Mouse (Mus musculus): ENCODE results near the gene Them7. TPM values are rescaled to one million over a fixed set of nuclear protein-coding genes. Genes with fewer than 3 reads are reported as not detected.

Gene Them7
- polyA plus RNA-seq, 1 experiment from 2014 or later: not detected

DNA sequence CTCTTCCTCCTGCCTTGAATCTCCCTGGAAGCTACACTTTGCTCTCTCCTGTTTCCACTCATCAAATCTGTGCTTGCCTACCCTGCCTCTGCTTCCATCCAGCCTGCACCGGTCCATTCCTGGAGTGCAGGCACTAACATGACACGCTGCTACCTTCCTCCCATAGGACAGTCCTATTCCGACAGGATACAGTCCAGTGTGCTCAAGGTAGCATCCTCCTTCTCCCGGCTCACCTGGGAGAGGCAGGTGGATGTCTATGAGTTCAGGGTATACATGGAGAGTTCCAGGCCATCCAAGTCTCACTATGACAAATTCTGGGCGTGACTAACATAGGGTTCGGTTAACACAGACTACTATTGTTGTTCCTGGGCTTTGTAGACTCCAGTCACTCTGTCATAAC lies 148.0 kb downstream of the Them7 start:
- DNase-seq (ENCODE audit: low spot score) (no peak), ATAC-seq (no peak)
- H3K27ac ChIP-seq (ENCODE audit: low read depth, low read length): no peak overlapping the region
- no peaks in the 10 kb centered on the region for H3K9me3 ChIP-seq (replicated peaks; ENCODE audit: control insufficient read depth, low read length)
- no peak overlapping the region for H3K4me2 ChIP-seq (ENCODE audit: low read length)
- H3K36me3 ChIP-seq (ENCODE audit: control insufficient read depth, insufficient read depth, low read length): no peaks in the 10 kb centered on the region
- H3K4me1 ChIP-seq (ENCODE audit: control insufficient read depth, insufficient read depth, low read length): 0 out of 2 replicates have a peak, but pooled peaks cover 4% of the 10 kb centered on the region
- no peak overlapping the region for H3K4me3 ChIP-seq (ENCODE audit: low read depth, low read length)
- no peak overlapping the region for H3K9ac ChIP-seq (ENCODE audit: low read length)
- H3K27me3 ChIP-seq (replicated peaks; ENCODE audit: control insufficient read depth, insufficient read depth, low read length): no peaks in the 10 kb centered on the region
- WGBS: 89% methylated on average over 6 of the region's 6 CpGs

- no peaks in the 10 kb centered on the region for H3K27me3 ChIP-seq (replicated peaks; ENCODE audit: control insufficient read depth, insufficient read depth, low read length)
- no peaks in the 10 kb centered on the region for H3K9me3 ChIP-seq (replicated peaks; ENCODE audit: control insufficient read depth, low read length)
- 0 out of 2 replicates have a peak, but pooled peaks cover 4% of the 10 kb centered on the region for H3K4me1 ChIP-seq (ENCODE audit: control insufficient read depth, insufficient read depth, low read length)
- no peak overlapping the region for H3K4me2 ChIP-seq (ENCODE audit: low read length)
- H3K9ac ChIP-seq (ENCODE audit: low read length): no peak overlapping the region
- 88% methylated on average over 5 of the region's 5 CpGs for WGBS
- no peak for ATAC-seq
- no peak overlapping the region for H3K27ac ChIP-seq (ENCODE audit: low read depth, low read length)
- DNase-seq (ENCODE audit: low spot score): no peak
- H3K36me3 ChIP-seq (ENCODE audit: control insufficient read depth, insufficient read depth, low read length): no peaks in the 10 kb centered on the region
- H3K4me3 ChIP-seq (ENCODE audit: low read depth, low read length): no peak overlapping the region
These were observed 148.6 kb downstream of the Them7 start for GRCm38 (mm10) chr2:105372727-105373126.

GRCm38 (mm10) chr2:105373658-105374057 lies 149.5 kb downstream of the Them7 start:
- no peaks in the 10 kb centered on the region for H3K36me3 ChIP-seq (ENCODE audit: control insufficient read depth, insufficient read depth, low read length)
- H3K9me3 ChIP-seq (replicated peaks; ENCODE audit: control insufficient read depth, low read length): no peaks in the 10 kb centered on the region
- H3K27me3 ChIP-seq (replicated peaks; ENCODE audit: control insufficient read depth, insufficient read depth, low read length): no peaks in the 10 kb centered on the region
- no peak overlapping the region for H3K27ac ChIP-seq (ENCODE audit: low read depth, low read length)
- no peak for ATAC-seq
- H3K4me2 ChIP-seq (ENCODE audit: low read length): no peak overlapping the region
- H3K4me3 ChIP-seq (ENCODE audit: low read depth, low read length): no peak overlapping the region
- 90% methylated on average over 11 of the region's 11 CpGs for WGBS
- DNase-seq (ENCODE audit: low spot score): no peak
- H3K9ac ChIP-seq (ENCODE audit: low read length): no peak overlapping the region
- 0 out of 2 replicates have a peak, but pooled peaks cover 4% of the 10 kb centered on the region for H3K4me1 ChIP-seq (ENCODE audit: control insufficient read depth, insufficient read depth, low read length)

- H3K27me3 ChIP-seq (replicated peaks; ENCODE audit: control insufficient read depth, insufficient read depth, low read length): no peaks in the 10 kb centered on the region
- no peaks in the 10 kb centered on the region for H3K9me3 ChIP-seq (replicated peaks; ENCODE audit: control insufficient read depth, low read length)
- no peak overlapping the region for H3K9ac ChIP-seq (ENCODE audit: low read length)
- H3K4me1 ChIP-seq (ENCODE audit: control insufficient read depth, insufficient read depth, low read length): 0 out of 2 replicates have a peak, but pooled peaks cover 2% of the 10 kb centered on the region
- no peak for ATAC-seq
- H3K27ac ChIP-seq (ENCODE audit: low read depth, low read length): no peak overlapping the region
- H3K4me2 ChIP-seq (ENCODE audit: low read length): no peak overlapping the region
- WGBS: 93% methylated on average over 7 of the region's 7 CpGs
- H3K4me3 ChIP-seq (ENCODE audit: low read depth, low read length): no peak overlapping the region
- H3K36me3 ChIP-seq (ENCODE audit: control insufficient read depth, insufficient read depth, low read length): no peaks in the 10 kb centered on the region
- no peak for DNase-seq (ENCODE audit: low spot score)
These were observed 151.1 kb downstream of the Them7 start for GRCm38 (mm10) chr2:105375261-105375660.

DNA sequence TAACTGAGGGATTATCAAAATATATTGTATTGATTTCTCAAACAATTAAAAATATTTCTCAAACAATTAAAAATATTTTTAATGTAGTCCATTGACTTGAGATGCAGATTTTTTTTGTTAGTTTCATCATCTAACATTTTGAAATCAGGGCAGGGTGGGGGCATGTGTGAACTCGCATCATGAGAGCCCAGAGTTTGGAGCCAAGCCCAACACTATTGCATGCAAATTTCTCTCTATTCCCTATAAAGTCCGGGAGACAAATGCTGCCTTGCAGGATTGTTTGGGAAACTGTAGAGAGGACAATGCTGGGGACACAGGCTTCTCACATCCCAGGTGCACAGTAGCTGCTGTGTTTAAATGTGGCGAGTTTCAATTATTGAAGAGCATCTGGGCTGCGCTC lies 151.6 kb downstream of the Them7 start:
- no peak for DNase-seq (ENCODE audit: low spot score)
- no peak overlapping the region for H3K4me3 ChIP-seq (ENCODE audit: low read depth, low read length)
- no peak for ATAC-seq
- no peaks in the 10 kb centered on the region for H3K9me3 ChIP-seq (replicated peaks; ENCODE audit: control insufficient read depth, low read length)
- no peaks in the 10 kb centered on the region for H3K4me1 ChIP-seq (ENCODE audit: control insufficient read depth, insufficient read depth, low read length)
- WGBS: 83% methylated on average over 4 of the region's 4 CpGs
- H3K36me3 ChIP-seq (ENCODE audit: control insufficient read depth, insufficient read depth, low read length): no peaks in the 10 kb centered on the region
- no peak overlapping the region for H3K9ac ChIP-seq (ENCODE audit: low read length)
- H3K27ac ChIP-seq (ENCODE audit: low read depth, low read length): no peak overlapping the region
- H3K4me2 ChIP-seq (ENCODE audit: low read length): no peak overlapping the region
- H3K27me3 ChIP-seq (replicated peaks; ENCODE audit: control insufficient read depth, insufficient read depth, low read length): no peaks in the 10 kb centered on the region

- 97% methylated on average over 1 of the region's 1 CpGs for WGBS
- no peaks in the 10 kb centered on the region for H3K9me3 ChIP-seq (replicated peaks; ENCODE audit: control insufficient read depth, low read length)
- no peaks in the 10 kb centered on the region for H3K4me1 ChIP-seq (ENCODE audit: control insufficient read depth, insufficient read depth, low read length)
- no peak overlapping the region for H3K4me2 ChIP-seq (ENCODE audit: low read length)
- H3K27ac ChIP-seq (ENCODE audit: low read depth, low read length): no peak overlapping the region
- H3K9ac ChIP-seq (ENCODE audit: low read length): no peak overlapping the region
- H3K27me3 ChIP-seq (replicated peaks; ENCODE audit: control insufficient read depth, insufficient read depth, low read length): no peaks in the 10 kb centered on the region
- DNase-seq (ENCODE audit: low spot score): no peak
- no peak for ATAC-seq
- no peak overlapping the region for H3K4me3 ChIP-seq (ENCODE audit: low read depth, low read length)
- no peaks in the 10 kb centered on the region for H3K36me3 ChIP-seq (ENCODE audit: control insufficient read depth, insufficient read depth, low read length)
These were observed 155.6 kb downstream of the Them7 start for GRCm38 (mm10) chr2:105379682-105380081.

GRCm38 (mm10) chr2:105380757-105381319 lies 156.7 kb downstream of the Them7 start:
- DNase-seq (ENCODE audit: low spot score) (no peak), ATAC-seq (no peak)
- H3K9me3 ChIP-seq (replicated peaks; ENCODE audit: control insufficient read depth, low read length): no peaks in the 10 kb centered on the region
- H3K36me3 ChIP-seq (ENCODE audit: control insufficient read depth, insufficient read depth, low read length): peaks cover 4% of the 10 kb centered on the region; the same call in 1 of the 2 replicates
- H3K4me1 ChIP-seq (ENCODE audit: control insufficient read depth, insufficient read depth, low read length): no peaks in the 10 kb centered on the region
- H3K4me3 ChIP-seq (ENCODE audit: low read depth, low read length): no peak overlapping the region
- H3K4me2 ChIP-seq (ENCODE audit: low read length): no peak overlapping the region
- no peak overlapping the region for H3K9ac ChIP-seq (ENCODE audit: low read length)
- no peaks in the 10 kb centered on the region for H3K27me3 ChIP-seq (replicated peaks; ENCODE audit: control insufficient read depth, insufficient read depth, low read length)
- 83% methylated on average over 3 of the region's 3 CpGs for WGBS
- no peak overlapping the region for H3K27ac ChIP-seq (ENCODE audit: low read depth, low read length)

DNA sequence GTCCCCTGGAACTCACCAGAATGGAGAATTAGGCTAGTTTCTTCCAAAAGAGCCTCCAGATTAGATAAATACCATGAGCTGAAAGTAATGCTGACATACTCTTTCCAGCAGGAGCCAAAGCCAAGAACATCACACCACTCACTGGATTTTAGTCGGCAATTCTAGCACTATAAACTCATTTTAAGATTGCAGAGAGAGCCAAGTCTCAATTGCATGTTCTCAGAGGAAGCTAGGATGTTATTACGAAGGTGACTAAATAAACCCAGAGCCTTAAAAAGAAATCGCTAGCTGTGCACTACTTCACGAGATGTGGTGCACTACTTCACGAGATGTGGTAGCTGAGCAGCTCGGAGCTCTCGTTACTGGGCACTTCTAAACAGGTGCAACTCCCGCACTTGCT lies 158.9 kb downstream of the Them7 start:
- Histone ChIP-seq H3K9me3 (replicated peaks; ENCODE audit: control insufficient read depth, low read length) (no peaks in the 10 kb centered on the region), H3K36me3 (ENCODE audit: control insufficient read depth, insufficient read depth, low read length) (peaks cover 16% of the 10 kb centered on the region; the same call in 1 of the 2 replicates), H3K4me3 (ENCODE audit: low read depth, low read length) (no peak overlapping the region), H3K4me2 (ENCODE audit: low read length) (no peak overlapping the region), H3K27me3 (replicated peaks; ENCODE audit: control insufficient read depth, insufficient read depth, low read length) (no peaks in the 10 kb centered on the region), H3K9ac (ENCODE audit: low read length) (no peak overlapping the region), H3K4me1 (ENCODE audit: control insufficient read depth, insufficient read depth, low read length) (no peaks in the 10 kb centered on the region), H3K27ac (ENCODE audit: low read depth, low read length) (no peak overlapping the region)
- ATAC-seq (no peak), DNase-seq (ENCODE audit: low spot score) (no peak)
- WGBS: 86% methylated on average over 8 of the region's 8 CpGs

DNA sequence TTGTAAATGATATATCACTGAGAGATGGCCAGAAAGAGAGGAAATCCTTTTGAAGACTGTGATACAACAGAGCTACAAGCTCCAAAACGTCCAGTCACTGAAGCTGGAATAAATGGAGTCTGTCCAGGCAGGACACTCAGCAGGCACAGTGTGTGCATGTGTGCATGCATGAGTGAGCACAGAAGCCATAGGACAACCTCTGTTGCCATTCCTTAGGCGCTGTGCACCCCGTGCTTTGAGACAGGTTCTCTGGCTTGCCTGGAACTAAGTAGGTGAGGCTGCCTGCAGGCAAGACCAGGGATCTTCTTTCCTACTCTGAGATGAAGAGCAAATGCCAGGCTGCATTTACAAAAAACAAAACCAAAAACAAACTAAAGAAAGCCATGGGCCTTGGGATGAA lies 160.9 kb downstream of the Them7 start:
- H3K9me3 ChIP-seq (replicated peaks; ENCODE audit: control insufficient read depth, low read length): no peaks in the 10 kb centered on the region
- no peak overlapping the region for H3K4me2 ChIP-seq (ENCODE audit: low read length)
- H3K4me1 ChIP-seq (ENCODE audit: control insufficient read depth, insufficient read depth, low read length): no peaks in the 10 kb centered on the region
- ATAC-seq (no peak), DNase-seq (ENCODE audit: low spot score) (no peak)
- peaks cover 23% of the 10 kb centered on the region; the same call in 1 of the 2 replicates for H3K36me3 ChIP-seq (ENCODE audit: control insufficient read depth, insufficient read depth, low read length)
- WGBS: 76% methylated on average over 3 of the region's 3 CpGs
- H3K27ac ChIP-seq (ENCODE audit: low read depth, low read length): no peak overlapping the region
- H3K4me3 ChIP-seq (ENCODE audit: low read depth, low read length): no peak overlapping the region
- no peak overlapping the region for H3K9ac ChIP-seq (ENCODE audit: low read length)
- H3K27me3 ChIP-seq (replicated peaks; ENCODE audit: control insufficient read depth, insufficient read depth, low read length): no peaks in the 10 kb centered on the region

Measured in forebrain, embryonic 14.5 days (tissue).